Mouse (Mus musculus) lung, embryonic 14.5 days (tissue): ENCODE measurements around the gene Mrtfa. TPM values are rescaled to one million over a fixed set of nuclear protein-coding genes. Genes with fewer than 3 reads are reported as not detected.
A peak's percentile ranks its signal among the peaks of the same experiment; 100 is the strongest.

Source experiments
- ATAC-seq: fragments of 200-750 bp; cut with Nextera tagmentation; 2 replicates; pipeline ENCODE4 v1.8.0; 2017; ENCODE audit warnings: mild to moderate bottlenecking, moderate TSS enrichment, moderate library complexity; ENCODE audit not compliant: insufficient read depth
- DNase-seq: peaks from one replicate; pipeline ENCODE4 v3.0.0-alpha.2; 2015
- H3K27ac ChIP-seq: fragments of 300-500 bp; sonication (generic); 2 replicates; pipeline ENCODE4 v1.5.1; 2014; ENCODE audit warnings: low read depth, mild to moderate bottlenecking, moderate library complexity
- H3K27me3 ChIP-seq: fragments of 300-500 bp; sonication (generic); 2 replicates; pipeline ENCODE4 v1.6.1; 2014; ENCODE audit warnings: low read length, control low read depth; ENCODE audit not compliant: insufficient read depth
- H3K36me3 ChIP-seq: fragments of 300-500 bp; sonication (generic); 2 replicates; pipeline ENCODE4 v1.6.1; 2014; ENCODE audit warnings: control low read depth; ENCODE audit not compliant: insufficient read depth
- H3K4me1 ChIP-seq: fragments of 300-500 bp; sonication (generic); 2 replicates; pipeline ENCODE4 v1.6.1; 2014; ENCODE audit warnings: antibody characterized with exemption, control low read depth; ENCODE audit not compliant: insufficient read depth
- H3K4me2 ChIP-seq: fragments of 300-500 bp; sonication (generic); 2 replicates; pipeline ENCODE4 v1.6.1; 2014; ENCODE audit warnings: mild to moderate bottlenecking
- H3K4me3 ChIP-seq: fragments of 300-500 bp; sonication (generic); 2 replicates; pipeline ENCODE4 v1.5.1; 2014; ENCODE audit warnings: low read depth, low read length
- H3K9ac ChIP-seq: fragments of 300-500 bp; sonication (generic); 2 replicates; pipeline ENCODE4 v1.6.1; 2014
- H3K9me3 ChIP-seq: fragments of 300-500 bp; sonication (generic); 2 replicates; pipeline ENCODE4 v1.6.1; 2016; ENCODE audit warnings: low read depth, low read length, control low read depth
- CTCF ChIP-seq: IDR thresholded peaks from 2 replicates; pipeline ENCODE4 v1.5.1; 2016; ENCODE audit warnings: antibody characterized with exemption, low read depth
- WGBS: fragments of 180-500 bp; shearing (Covaris S2); extraction: QIAGEN DNeasy Blood & Tissue Kit; methylation state at CpG from one replicate; pipeline ENCODE4 v1.1.7; 2014; 5-methylcytosine and 5-hydroxymethylcytosine counted together
- polyA plus RNA-seq: library from polyadenylated mRNA; unstranded; fragments of >200 nt; fragmentation: Nextera tagmentation; extraction: Ambion mirVana; gene quantifications from 2 replicates; pipeline ENCODE4 v1.2.1, GENCODE M21; 2014

Gene Mrtfa
- polyA plus RNA-seq, 1 experiment from 2014 or later = 28.9 TPM

DNA sequence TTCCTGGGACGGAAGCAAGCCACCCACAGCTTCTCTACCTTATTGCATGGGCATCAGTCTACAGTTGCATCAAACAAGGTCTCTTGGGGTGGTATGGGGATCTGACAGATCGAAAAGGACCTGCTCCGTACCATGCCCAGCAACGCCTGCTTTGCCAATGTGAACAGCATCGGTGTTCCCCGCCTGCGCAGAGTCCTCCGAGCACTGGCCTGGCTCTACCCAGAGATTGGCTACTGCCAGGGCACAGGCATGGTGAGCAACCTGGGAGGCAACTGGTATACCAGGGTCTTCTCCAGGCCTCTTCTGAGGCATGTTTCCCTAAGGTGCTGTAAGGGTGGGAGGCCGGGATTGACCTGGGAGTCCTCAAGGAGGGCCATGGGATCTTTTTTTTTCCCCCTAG lies 183.2 kb downstream of the Mrtfa start:
- no peak for DNase-seq
- TF ChIP-seq CTCF = no peak
- Histone ChIP-seq H3K4me2 (no peak overlapping the region), H3K36me3 (peaks cover 45% of the 10 kb centered on the region; the same call in 1 of the 2 replicates), H3K27me3 (no peaks in the 10 kb centered on the region), H3K27ac (no peak overlapping the region), H3K9me3 (no peaks in the 10 kb centered on the region), H3K4me3 (no peak overlapping the region), H3K4me1 (no peaks in the 10 kb centered on the region), H3K9ac (no peak overlapping the region)
- ATAC-seq = no peak
- 93% methylated on average over 9 of the region's 9 CpGs for WGBS

DNA sequence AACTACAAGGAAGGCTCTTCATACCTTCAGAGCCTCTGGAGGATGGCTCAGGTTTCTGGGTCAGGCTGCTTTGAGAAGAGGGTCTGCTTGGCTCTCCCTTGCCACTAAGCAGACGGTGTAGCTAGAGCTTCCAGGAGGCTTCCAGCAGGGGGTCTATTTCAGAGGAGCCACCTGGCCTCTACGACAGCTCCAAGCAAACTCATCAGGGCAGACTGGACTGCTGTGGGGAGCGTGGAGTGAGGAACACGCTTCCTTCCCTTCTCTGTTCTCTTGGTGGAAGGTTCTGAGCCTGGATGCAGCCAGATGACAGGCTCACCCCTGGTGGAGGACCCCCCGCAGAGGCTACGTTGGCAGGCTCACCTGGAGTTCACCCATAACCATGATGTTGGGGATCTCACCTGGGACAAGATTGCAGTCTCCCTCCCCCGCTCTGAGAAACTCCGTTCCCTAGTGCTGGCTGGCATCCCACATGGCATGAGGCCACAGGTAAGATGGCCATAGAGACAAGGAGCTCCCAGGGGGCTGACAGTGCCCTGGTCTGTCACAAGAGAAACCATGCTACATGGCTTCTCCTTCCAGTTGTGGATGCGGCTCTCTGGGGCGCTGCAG lies 184.3 kb downstream of the Mrtfa start:
- Histone ChIP-seq H3K9me3 (no peaks in the 10 kb centered on the region), H3K27me3 (no peaks in the 10 kb centered on the region), H3K27ac (no peak overlapping the region), H3K4me3 (no peak overlapping the region), H3K4me2 (no peak overlapping the region), H3K36me3 (peaks cover 34% of the 10 kb centered on the region; the same call in 1 of the 2 replicates), H3K9ac (no peak overlapping the region; the same call in 1 of the 2 replicates), H3K4me1 (no peaks in the 10 kb centered on the region)
- TF ChIP-seq CTCF = no peak
- WGBS = 77% methylated on average over 10 of the region's 10 CpGs
- no peak for DNase-seq
- no peak for ATAC-seq

DNA sequence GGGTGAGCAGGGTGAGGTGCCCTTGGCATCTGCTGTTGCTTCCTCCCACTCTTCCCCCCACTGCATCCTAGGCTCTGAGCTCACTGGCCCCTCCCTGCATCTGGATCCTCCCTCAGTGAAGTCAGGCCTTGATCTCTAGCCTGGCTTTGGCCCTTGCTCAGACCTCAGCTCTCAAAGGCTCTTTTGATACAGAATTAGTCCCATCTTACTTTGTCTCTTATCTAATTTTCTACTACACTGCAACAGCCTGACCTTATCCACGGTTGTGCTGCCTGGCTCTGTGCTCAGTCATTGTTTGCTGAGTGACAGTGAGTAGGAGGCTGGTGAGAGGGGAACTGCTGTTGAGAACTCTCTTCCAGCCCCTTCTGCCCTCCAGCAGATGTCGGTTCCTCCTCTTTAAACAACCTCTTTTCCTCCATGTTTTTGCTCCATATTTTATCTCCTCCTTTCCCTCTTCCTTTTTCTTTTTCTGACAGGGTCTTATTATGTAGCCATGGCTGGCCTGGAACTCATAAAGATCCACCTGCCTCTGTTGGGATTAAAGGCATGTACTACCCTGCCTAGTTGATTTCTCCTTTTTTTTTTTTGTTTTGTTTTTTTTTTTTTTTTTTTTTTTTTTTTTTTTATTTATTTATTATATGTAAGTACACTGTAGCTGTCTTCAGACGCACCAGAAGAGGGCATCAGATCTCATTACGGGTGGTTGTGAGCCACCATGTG lies 190.0 kb downstream of the Mrtfa start:
- Histone ChIP-seq H3K4me2 (no peak overlapping the region), H3K36me3 (peaks cover 9% of the 10 kb centered on the region; the same call in 1 of the 2 replicates), H3K27me3 (no peaks in the 10 kb centered on the region), H3K4me1 (peaks cover 5% of the 10 kb centered on the region; the same call in 1 of the 2 replicates), H3K9ac (no peak overlapping the region), H3K9me3 (no peaks in the 10 kb centered on the region), H3K4me3 (no peak overlapping the region), H3K27ac (peak overlapping the region; percentile 44)
- ATAC-seq = no peak
- TF ChIP-seq CTCF = no peak
- no peak for DNase-seq
- WGBS = 16% methylated on average over 3 of the region's 4 CpGs

DNA sequence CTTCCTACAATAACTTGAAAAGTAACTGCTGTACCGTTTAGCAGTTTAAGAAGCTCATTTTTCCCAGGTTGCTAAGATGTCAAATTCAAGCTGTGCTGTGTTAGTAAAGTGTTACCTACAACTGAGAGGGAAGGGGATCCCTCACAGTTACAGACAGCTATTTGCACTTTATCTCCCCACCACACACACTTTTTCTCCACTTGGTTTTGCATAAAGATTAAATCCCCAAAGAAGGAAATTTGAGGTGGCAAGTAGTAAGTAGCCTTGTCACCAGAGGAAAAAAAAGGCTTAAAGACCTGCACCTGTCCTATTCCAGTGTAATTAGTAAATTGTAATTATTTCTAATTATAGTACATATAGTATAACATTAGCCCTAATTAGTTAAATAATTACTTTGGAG lies 193.5 kb downstream of the Mrtfa start:
- no peak for ATAC-seq
- 37% methylated on average over 1 of the region's 1 CpGs for WGBS
- DNase-seq = no peak
- Histone ChIP-seq H3K27me3 (no peaks in the 10 kb centered on the region), H3K4me1 (peaks cover 5% of the 10 kb centered on the region; the same call in 1 of the 2 replicates), H3K27ac (peak overlapping the region; percentile 84), H3K9ac (no peak overlapping the region), H3K36me3 (no peaks in the 10 kb centered on the region), H3K4me2 (no peak overlapping the region), H3K4me3 (no peak overlapping the region), H3K9me3 (no peaks in the 10 kb centered on the region)
- TF ChIP-seq CTCF = no peak

DNA sequence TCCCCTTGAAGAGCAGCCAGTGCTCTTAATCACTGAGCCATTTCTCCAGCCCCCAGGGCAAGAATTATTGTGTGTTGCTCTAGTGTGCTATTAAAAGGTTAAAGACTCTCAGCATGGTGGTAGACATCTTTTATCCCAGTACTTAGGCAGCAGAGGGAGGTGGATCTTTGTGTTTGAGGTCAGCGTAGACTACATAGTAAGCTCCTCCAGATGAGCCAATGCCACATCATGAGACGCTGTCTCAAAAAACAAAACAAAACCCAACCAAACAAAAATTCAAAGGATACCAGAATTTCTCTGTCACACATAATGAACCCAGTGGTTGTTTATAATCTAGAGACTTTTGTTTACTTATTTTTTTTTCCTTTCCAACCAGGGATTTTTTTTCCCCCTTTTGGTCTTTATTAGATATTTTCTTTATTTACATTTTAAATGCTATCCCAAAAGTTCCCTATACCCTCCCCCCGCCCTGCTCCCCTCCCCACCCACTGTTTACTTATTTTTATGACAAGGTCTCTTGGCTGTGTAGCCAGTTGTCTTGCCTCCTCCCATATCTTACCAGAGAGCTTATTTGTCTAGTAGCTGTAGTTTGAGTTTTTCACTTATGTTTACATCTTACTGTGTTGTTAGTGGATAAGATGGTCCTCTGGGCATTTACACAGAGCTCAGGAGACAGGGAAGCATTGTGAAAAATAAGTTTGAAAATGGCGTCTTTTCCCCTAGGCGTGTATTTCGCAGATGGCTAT lies 194.3 kb downstream of the Mrtfa start:
- Histone ChIP-seq H3K27ac (peak overlapping the region; percentile 84), H3K9me3 (no peaks in the 10 kb centered on the region), H3K4me1 (peaks cover 5% of the 10 kb centered on the region; the same call in 1 of the 2 replicates), H3K4me2 (no peak overlapping the region), H3K27me3 (no peaks in the 10 kb centered on the region), H3K4me3 (no peak overlapping the region), H3K36me3 (no peaks in the 10 kb centered on the region), H3K9ac (no peak overlapping the region)
- ATAC-seq (peak; percentile 87), DNase-seq (peak; percentile 81)
- no peak for TF ChIP-seq CTCF
- 55% methylated on average over 6 of the region's 6 CpGs for WGBS

DNA sequence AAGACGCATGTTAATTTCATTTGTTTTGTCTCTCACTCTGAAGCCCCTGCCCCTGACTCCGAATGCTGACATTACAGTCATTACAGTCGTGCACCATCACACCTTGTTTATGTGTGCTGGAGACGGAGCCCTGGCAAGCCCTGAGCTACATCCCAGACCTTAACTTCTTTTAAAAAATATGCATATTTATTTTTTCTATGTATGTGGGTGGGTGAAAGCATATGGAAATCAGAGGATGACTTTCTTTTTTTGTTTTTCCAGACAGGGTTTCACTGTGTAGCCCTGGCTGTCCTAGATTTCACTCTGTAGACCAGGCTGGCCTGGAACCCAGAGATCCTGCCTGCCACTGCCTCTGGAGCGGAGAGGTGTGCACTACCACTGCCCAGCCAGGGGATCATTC lies 195.6 kb downstream of the Mrtfa start:
- Histone ChIP-seq H3K9ac (no peak overlapping the region), H3K36me3 (no peaks in the 10 kb centered on the region), H3K4me1 (0 out of 2 replicates have a peak, but pooled peaks cover 3% of the 10 kb centered on the region), H3K4me3 (no peak overlapping the region), H3K9me3 (no peaks in the 10 kb centered on the region), H3K4me2 (no peak overlapping the region), H3K27me3 (no peaks in the 10 kb centered on the region), H3K27ac (peak overlapping the region; percentile 63; the same call in 1 of the 2 replicates)
- WGBS = 72% methylated on average over 5 of the region's 5 CpGs
- no peak for TF ChIP-seq CTCF
- DNase-seq (no peak), ATAC-seq (no peak)

DNA sequence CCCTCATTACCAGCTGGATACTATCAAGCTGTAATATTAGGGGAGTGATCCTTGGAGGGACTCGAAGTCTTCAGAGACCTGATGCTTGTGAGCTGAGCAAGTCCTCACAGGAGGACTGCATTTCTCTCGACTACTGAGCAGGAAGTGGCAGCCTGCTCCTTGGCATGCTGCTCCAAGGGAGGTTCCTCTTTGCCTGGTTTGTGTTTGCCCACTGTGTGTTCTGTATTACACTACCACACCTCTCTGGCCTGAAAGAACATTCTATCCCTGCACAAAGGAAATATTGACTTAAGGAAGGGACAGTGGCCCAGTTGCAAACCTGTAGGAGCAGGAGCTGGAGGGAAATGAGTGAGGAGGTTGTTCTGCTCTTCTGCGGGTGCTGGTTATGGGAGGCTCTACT lies 200.8 kb downstream of the Mrtfa start:
- Histone ChIP-seq H3K27ac (no peak overlapping the region), H3K4me1 (no peaks in the 10 kb centered on the region), H3K4me2 (no peak overlapping the region), H3K4me3 (no peak overlapping the region), H3K36me3 (no peaks in the 10 kb centered on the region), H3K27me3 (no peaks in the 10 kb centered on the region), H3K9ac (no peak overlapping the region), H3K9me3 (no peaks in the 10 kb centered on the region)
- no peak for DNase-seq
- ATAC-seq = no peak
- 47% methylated on average over 3 of the region's 3 CpGs for WGBS
- no peak; the same call in 1 of the 2 replicates for TF ChIP-seq CTCF
